Mouse (Mus musculus) B cell, adult 2 months (primary cell): ENCODE results near the gene Gm11127.
"Not testable (repeated sequence)": the region's sequence is repeated elsewhere in the genome, so short reads cannot be mapped to it uniquely, and the experiment has no call there.

ENCODE experiments used
- DNase-seq, 2 experiments: peaks; one replicate each; pipeline ENCODE4 v3.0.0; 2022

Gene Gm11127

GRCm38 (mm10) chr17:36030703-36031582 lies 27.2 kb downstream of the Gm11127 start:
- not testable (repeated sequence) for DNase-seq

- not testable (repeated sequence) for DNase-seq
Measured at GRCm38 (mm10) chr17:36030046-36030702, 28.0 kb downstream of the Gm11127 start.

DNA sequence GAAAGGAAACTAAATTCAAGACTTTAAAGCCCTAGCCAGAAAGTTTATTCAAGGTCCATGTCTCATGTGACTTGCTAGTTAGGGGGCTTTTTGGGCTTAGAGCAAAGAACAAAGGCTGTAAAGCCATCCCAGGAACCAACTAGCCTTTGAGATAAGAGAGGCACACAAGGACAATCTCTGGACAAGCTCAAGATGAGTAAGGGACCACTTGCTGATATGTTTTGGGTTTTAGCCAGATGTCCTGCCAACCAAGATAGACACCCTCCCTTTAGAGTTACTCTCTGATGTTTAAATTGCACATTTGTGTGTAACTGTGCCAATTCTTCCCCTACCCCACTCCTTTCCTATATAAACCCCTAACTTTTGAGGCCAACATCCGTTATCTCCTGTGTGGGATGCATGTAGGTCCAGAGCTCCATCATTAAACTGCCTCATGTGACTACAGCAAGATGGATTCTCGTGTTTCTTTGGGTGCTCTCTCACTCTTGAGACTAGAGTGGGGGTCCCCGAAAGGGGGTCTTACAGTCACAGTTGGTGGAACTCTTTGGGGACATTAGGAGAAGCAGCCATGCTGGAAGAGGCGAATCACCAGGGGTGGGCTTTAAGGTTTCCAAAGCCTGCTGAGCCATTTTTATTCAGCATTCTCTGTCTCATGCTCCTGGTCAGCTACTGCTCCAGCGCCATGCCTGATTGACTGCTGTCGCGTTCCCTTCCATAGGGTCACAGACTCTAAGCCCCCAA lies 29.1 kb downstream of the Gm11127 start:
- DNase-seq: no peak

DNA sequence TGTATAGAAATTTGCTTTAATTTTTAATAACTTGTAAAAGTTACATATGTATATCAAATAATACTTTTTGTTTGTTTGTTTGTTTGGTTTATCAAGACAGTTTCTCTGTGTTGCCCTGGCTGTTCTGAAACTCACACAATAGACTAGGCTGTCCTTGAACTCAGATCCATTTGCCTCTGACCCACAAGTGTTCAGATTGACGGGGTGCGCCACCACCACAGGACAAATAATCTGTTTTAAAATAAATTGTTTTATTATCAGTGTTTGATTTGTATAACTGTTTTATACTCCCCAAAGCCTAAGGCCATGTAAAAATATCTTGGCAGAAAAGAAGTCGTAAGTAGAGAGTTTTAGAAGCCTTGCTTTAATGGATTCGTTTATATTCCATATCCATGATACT lies 30.5 kb downstream of the Gm11127 start:
- no peak for DNase-seq

GRCm38 (mm10) chr17:36025901-36026300 lies 32.3 kb downstream of the Gm11127 start:
- no peak for DNase-seq

DNA sequence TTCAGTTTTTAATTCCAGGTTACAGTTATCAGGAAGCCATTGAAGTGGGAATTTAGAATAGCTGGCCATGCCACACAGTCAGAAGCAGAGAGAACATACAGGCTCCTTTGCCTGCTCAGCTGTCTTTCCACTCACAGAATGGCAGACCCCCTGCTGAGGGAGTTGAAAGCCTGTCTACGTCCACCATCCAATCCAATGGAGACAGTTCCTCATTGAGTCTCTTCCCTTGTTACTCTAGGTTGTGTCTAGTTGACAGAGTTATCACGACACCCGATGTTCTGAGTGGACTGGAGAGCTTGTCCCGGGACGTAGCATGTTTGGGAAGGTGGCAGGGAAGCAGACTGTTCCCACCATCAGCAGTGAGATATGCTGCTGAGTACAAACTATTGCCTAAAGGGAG lies 33.0 kb downstream of the Gm11127 start:
- no peak for DNase-seq

DNA sequence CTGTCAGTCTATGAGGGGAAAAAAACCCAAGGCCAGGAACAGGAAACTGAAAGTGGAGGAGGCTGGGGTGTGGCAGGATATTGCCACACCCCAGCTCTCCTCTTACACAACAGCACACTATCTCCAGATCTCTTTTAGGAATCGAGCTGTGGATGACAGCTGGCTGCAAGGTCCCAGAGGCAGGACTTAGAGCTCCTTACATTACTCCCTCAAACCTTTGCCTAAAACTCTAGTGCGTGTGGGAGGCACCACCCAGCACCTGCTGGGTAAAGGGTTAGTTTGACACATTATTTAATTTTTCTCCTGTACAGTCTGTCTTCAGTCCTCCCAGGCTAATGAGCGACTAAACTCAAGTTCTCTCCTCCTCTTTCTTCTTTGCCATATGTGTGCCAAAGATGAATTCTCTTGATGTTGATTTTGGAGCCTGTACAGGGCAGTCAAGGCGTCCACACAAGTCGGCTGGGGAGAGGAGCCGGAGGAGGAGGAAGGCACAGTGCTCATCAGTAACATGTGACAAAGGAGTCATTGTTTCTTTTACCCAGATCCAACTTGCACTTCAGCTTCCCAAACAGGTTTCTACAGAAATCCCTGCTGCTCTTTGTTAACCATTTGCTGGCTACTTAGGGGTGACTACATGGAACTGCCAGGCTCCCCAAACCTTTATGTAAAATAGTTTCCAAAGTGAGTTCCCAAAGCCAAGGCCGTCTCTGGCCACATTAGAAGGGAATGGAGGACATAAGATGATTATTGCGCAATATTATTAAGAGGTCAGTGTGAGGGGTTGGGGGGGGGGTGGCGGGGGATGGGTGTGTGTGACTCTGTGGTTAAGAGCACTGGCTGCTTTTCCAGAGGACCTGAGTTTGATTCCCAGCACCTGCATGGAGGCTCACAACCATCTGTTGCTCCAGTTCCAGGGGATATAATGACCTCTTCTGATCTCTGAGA lies 34.2 kb downstream of the Gm11127 start:
- DNase-seq: peak in 1 of 2 experiments; percentile 47

DNA sequence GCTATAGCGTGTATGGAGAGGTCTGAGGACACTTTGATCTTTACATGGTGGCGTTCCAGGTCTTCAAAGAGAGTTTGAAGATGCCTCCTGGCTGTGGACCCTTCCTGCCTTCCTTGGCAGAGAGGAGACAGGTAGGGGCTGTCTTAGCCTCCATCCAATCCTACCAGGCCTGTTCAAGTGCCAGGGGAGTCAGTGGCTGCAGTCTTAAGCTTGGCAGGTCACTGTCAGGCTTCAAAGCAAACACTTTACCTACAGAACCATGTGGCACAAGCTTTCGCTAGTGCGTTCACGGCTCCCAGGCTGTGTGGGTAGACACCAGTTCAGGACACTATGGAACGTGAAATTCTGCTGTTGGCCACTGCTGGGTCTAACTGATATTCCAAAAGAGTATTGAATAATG lies 35.2 kb downstream of the Gm11127 start:
- no peak for DNase-seq

- no peak for DNase-seq
Measured at GRCm38 (mm10) chr17:36022098-36022497, 36.1 kb downstream of the Gm11127 start.

DNA sequence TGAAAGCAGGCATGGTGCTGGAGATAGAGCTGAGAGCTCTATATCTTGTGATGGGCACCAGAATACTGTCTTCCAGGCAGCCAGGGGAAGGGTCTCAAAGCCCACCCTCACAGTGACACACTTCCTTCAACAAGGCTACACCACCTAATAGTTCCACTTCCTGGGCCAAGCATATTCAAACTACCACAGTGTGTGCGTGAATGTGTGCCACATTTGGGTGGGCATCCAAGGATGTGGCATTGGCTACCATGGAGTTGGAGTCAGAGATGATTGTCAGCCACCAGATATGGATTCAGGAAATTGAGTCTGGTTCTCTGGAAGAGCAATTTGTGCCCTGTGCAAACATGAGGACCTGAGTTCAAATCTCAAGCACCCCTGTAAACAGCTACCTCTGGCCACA lies 36.9 kb downstream of the Gm11127 start:
- no peak for DNase-seq

DNA sequence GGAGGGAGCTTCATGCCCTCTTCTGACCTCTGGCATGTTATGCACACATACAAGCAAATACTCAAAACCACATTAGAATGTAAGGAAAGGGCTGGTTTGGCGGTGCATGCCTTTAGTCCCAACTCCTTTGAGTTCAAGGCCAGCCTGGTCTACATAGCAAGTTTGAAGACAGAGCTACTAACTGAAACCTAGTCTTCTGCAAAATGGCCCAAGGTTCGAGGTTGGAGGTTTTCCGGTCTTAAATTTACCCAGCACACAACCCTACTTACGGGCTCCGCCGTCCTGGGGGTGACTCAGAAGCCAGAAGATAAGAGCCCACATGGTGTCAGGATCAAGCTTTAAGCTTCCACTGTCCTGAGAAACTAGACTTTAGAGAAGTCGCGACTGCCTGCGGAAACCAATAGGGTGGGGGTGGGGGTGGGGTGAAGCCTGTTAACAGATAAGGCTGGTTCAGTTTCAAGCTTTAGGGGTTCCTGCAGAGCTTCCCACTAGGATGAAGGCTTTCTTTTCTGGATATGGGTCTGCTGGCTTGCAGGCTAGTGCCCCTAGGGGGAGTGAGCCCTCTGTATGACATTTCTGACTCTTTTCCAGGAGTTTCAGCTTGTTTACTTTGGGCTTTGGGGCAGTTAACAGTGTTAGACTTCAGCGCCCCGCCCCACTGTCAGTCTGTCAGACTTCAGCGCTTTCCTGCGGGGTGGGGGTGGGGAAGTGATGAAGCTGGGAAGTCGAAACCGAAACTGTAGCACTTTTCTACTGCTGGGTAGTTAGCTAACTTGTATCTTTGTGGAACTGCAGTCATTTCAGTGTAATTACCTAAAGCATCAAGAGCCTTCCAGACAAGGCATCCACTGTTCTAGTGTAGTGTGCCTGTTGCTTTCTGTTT lies 37.7 kb downstream of the Gm11127 start, which contains the start of gene H2-T24:
Gene H2-T24, minus strand, starts transcription at position 370 of the 883 bp plus-strand sequence.
- DNase-seq: peak; percentile 86 to 87

DNA sequence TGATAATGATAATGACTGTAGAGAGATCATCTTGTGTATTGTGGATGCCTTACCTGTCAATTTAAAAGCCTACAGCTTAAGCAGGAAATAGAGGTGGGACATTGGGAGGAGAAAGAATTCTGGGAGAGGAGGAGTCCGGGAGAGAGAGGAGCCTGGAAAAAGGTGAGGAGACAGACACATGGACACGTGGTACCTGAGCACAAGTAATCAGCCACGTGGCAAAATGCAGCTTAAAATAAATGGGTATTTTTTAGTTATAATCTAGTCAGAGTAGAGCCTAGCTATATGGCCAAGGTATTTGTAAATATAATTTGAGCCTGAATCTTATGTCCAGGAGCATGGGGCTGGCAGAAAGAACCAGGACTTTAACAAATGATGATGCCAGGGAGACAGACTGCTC lies 38.7 kb downstream of the Gm11127 start:
- DNase-seq: no peak

- no peak for DNase-seq
Measured at GRCm38 (mm10) chr17:36018979-36019378, 39.2 kb downstream of the Gm11127 start.

- no peak for DNase-seq
Measured at GRCm38 (mm10) chr17:36017046-36017445, 41.1 kb downstream of the Gm11127 start.

DNA sequence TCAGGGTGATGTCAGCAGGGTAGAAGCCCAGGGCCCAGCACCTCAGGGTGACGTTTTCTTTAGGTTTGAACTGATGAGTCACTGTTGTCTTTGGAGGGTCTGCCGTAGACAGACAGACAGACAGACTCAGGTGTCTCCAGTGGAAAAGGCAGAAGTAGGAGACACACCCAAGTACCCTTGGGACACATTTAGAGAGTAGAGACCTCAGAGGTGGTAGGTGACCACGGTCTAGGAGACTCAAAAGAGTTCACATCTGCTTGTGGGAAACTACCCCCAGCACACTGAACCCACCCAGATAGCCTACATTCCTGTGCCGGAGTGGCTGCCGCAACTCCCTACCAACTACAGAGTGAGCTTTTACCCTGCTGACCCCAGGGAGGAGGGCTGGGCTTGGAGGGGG lies 43.2 kb downstream of the Gm11127 start:
- DNase-seq: no peak
